Mouse (Mus musculus) splenic B cell, adult 2 months (primary cell): ENCODE results near the gene Fetub.
"Not testable (repeated sequence)": the region's sequence is repeated elsewhere in the genome, so short reads cannot be mapped to it uniquely, and the experiment has no call there.

ENCODE experiments used
- DNase-seq: peaks from one replicate; pipeline ENCODE4 v3.0.0-alpha.2; 2011; ENCODE audit warnings: low read depth, low spot score
- H3K27me3 ChIP-seq: 2 replicates; pipeline ENCODE4 v1.6.1; 2012; ENCODE audit warnings: mild to moderate bottlenecking, low read length, moderate library complexity, mixed read lengths; ENCODE audit not compliant: control insufficient read depth, poor library complexity, insufficient read depth, severe bottlenecking
- H3K36me3 ChIP-seq: 2 replicates; pipeline ENCODE4 v1.6.1; 2012; ENCODE audit warnings: mild to moderate bottlenecking, low read length, moderate library complexity, mixed read lengths; ENCODE audit not compliant: control insufficient read depth, poor library complexity, insufficient read depth, severe bottlenecking

Gene Fetub

GRCm38 (mm10) chr16:22922433-22922832 lies 4.3 kb downstream of the Fetub start:
- H3K27me3 ChIP-seq = no peaks in the 10 kb centered on the region
- H3K36me3 ChIP-seq = no peaks in the 10 kb centered on the region
- no peak for DNase-seq

DNA sequence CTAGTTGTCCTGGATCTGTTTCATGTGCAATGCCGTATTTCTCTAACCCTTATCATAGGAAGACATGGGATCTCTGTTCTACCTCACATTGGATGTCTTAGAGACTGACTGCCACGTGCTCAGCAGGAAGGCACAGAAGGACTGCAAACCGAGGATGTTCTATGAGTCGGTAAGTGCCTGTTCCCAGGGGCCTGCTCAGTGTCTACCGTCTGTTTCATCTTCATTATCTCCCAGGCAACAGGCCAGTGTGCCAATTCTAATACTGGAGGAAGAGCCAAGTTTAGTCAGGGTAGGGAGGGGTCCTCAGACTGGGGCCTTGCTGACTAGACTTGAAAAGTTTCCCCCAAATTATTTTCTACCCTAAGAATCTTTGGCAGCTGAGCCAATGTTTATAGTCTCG lies 11.4 kb downstream of the Fetub start:
- no peaks in the 10 kb centered on the region for H3K27me3 ChIP-seq
- no peak for DNase-seq
- no peaks in the 10 kb centered on the region for H3K36me3 ChIP-seq

- DNase-seq = no peak
- H3K36me3 ChIP-seq = no peaks in the 10 kb centered on the region
- no peaks in the 10 kb centered on the region for H3K27me3 ChIP-seq
Observed at GRCm38 (mm10) chr16:22931431-22932200, 13.5 kb downstream of the Fetub start.

- DNase-seq = no peak
- H3K36me3 ChIP-seq = no peaks in the 10 kb centered on the region
- no peaks in the 10 kb centered on the region for H3K27me3 ChIP-seq
Observed at GRCm38 (mm10) chr16:22937631-22938030, 19.5 kb downstream of the Fetub start.

DNA sequence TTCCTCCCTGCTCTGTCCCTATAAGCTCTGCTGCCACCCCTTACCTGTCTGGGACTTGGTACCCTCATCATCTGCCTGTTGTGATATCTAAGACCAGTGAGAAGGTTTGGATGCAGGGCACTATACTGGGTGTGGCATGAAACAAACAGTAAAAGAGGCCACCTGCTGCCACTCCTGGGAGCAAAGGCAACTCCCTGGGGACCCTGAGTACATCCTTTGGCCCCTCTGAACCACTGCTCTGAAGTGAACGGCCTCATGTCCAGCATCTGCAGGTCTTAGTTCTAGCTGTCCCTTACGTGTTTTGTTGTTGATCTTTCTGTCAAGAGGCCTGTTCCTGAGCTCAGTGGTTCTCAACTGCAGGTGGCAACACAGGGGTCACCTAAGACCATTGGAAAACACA lies 20.4 kb downstream of the Fetub start:
- Histone ChIP-seq H3K36me3 (no peaks in the 10 kb centered on the region), H3K27me3 (no peaks in the 10 kb centered on the region)
- peak; percentile 7 for DNase-seq

DNA sequence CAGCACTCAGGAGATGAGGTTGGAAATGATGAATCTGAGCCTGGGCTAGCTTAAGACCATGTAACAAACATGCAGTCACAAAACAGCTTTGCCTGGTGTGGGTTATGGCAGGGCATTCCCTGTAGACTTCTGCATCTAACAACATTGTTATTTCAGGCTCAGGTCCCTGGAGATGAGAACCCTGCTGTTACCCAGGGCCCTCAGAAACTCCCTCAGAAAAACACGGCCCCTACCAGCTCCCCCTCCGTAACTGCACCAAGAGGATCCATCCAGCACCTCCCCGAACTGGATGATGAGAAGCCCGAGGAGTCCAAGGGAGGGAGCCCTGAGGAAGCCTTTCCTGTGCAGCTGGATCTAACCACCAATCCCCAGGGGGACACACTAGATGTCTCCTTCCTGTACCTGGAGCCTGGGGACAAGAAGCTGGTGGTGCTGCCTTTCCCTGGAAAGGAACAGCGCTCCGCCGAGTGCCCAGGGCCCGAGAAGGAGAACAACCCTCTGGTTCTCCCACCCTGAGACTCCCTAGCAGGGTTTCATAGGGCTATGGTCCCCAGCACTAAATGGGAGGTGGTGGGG lies 21.1 kb downstream of the Fetub start:
- DNase-seq = no peak
- H3K27me3 ChIP-seq = no peaks in the 10 kb centered on the region
- H3K36me3 ChIP-seq = no peaks in the 10 kb centered on the region

GRCm38 (mm10) chr16:22941825-22942476 lies 23.8 kb downstream of the Fetub start:
- DNase-seq, H3K36me3 ChIP-seq, H3K27me3 ChIP-seq: not testable (repeated sequence)

DNA sequence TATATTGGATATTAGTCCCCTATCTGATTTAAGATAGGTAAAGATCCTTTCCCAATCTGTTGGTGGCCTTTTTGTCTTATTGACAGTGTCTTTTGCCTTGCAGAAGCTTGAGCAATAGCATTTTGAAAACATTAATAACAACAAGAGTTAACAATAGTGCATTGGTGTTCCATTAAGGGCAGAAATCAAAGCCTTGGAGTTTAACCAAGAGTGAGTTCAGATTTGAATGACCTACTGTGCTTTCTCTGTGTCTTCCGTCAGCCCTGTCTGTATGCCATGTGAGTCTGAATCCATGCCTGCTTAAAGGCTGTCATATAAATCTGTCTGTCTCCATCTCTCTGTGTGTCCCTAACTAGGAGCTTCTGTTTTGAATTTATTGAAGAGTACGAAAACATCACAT lies 29.2 kb downstream of the Fetub start:
- Histone ChIP-seq H3K27me3 (no peaks in the 10 kb centered on the region), H3K36me3 (no peaks in the 10 kb centered on the region)
- DNase-seq = no peak

GRCm38 (mm10) chr16:22950840-22951395 lies 32.8 kb downstream of the Fetub start, which contains the start of gene Hrg:
Gene Hrg (plus strand): TSS chr16:22951072.
- no peak for DNase-seq
- Histone ChIP-seq H3K36me3 (no peaks in the 10 kb centered on the region), H3K27me3 (no peaks in the 10 kb centered on the region)

DNA sequence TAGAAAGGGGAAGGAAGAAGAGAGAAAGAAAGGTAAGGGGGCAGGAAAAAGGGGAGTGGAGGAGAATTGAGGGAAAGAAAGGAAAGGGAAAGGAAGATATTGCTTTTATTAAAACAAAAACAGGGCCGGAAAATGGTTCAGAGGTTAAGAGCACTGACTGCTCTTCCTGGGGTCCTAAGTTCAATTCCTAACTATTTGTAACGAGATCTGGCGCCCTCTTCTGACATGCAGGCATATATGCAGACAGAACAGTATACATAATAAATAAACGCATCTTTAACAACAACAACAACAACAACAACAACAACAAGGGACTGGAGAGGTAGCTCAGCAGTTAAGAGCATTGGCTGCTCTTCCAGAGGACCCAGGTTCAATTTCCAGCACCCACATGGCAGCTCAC lies 34.9 kb downstream of the Fetub start:
- no peaks in the 10 kb centered on the region for H3K36me3 ChIP-seq
- no peak for DNase-seq
- no peaks in the 10 kb centered on the region for H3K27me3 ChIP-seq

DNA sequence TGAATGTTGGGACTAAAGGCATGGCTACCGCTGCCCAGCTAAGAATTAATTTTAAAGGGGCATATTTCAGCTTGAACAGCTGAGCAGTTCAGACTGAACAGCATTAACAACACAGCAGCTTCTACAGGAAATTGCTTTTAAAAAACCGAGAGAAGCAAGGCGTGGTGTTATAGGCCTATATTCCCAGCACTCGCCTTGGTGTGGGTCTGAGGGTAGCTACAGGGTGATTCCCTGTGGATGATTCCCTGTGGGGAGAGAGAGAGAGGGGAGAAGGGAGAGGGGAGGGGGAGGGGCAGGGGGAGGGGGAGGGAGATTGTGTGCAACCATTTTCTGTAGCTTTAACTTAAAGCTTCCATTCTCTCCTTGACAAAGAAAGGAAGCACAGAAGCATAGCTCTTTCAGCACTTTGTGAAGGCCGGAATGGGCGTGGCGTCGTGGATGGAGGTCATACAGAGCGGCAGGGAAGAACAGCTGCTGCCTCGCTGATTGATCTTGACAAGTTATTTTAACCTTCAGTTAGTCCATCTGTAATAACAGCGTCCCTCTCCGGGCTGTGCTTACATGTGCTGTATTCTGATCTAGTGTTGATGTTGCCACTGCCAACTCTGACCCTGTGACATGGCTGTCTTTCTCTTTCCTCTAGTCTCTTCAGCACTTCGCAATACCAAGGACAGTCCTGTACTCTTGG lies 37.4 kb downstream of the Fetub start:
- H3K27me3 ChIP-seq = no peaks in the 10 kb centered on the region
- H3K36me3 ChIP-seq = no peaks in the 10 kb centered on the region
- no peak for DNase-seq

GRCm38 (mm10) chr16:22956085-22956439 lies 37.9 kb downstream of the Fetub start:
- no peak for DNase-seq
- no peaks in the 10 kb centered on the region for H3K36me3 ChIP-seq
- H3K27me3 ChIP-seq = no peaks in the 10 kb centered on the region

DNA sequence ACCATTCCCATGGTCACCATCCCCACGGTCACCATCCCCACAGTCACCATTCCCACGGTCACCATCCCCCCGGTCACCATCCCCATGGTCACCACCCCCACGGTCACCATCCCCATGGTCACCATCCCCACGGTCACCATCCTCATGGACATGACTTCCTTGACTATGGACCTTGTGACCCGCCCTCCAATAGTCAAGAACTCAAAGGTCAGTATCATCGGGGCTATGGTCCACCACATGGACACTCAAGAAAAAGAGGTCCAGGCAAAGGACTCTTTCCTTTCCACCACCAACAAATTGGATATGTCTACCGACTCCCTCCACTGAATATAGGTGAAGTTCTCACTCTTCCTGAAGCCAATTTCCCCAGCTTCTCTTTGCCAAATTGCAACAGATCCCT lies 42.9 kb downstream of the Fetub start:
- H3K27me3 ChIP-seq = no peaks in the 10 kb centered on the region
- DNase-seq = no peak
- H3K36me3 ChIP-seq = no peaks in the 10 kb centered on the region

- Histone ChIP-seq H3K27me3 (no peaks in the 10 kb centered on the region), H3K36me3 (no peaks in the 10 kb centered on the region)
- DNase-seq = no peak
Observed at GRCm38 (mm10) chr16:22962256-22962655, 44.1 kb downstream of the Fetub start.

DNA sequence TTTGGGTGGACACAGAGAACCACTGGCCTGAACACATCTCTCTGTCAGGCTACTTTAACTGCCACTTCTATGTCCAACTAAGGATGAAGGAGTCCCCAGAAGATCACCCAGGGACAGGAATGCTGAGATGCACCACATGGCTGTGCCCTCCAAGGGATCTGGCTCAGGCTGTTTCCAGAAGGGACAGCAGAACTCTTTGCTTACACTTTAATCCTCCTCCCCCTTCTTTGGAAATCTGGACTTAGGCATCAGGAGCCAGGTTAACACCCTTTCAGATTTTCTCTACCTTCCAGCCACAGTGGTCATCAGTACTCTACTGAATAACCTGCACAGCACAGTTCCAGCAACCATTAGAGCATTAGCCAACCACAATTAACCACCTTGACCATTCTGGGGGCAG lies 45.2 kb downstream of the Fetub start:
- Histone ChIP-seq H3K36me3 (no peaks in the 10 kb centered on the region), H3K27me3 (no peaks in the 10 kb centered on the region)
- DNase-seq = no peak
